Mouse (Mus musculus) midbrain, postnatal 0 days (tissue): ENCODE measurements at regions not wholly inside any gene's neighbourhood (a gene's known extent, or its start where the extent isn't known, plus 50 kb on each side); places are given as distances from the start of the nearest gene placed in this dataset.

Source experiments
- ATAC-seq: fragments of 200-750 bp; cut with Nextera tagmentation; 2 replicates; pipeline ENCODE4 v1.8.0; 2017; ENCODE audit warnings: moderate number of reproducible peaks, mild to moderate bottlenecking, moderate TSS enrichment, moderate library complexity; ENCODE audit not compliant: low FRiP score
- DNase-seq: peaks from one replicate; pipeline ENCODE4 v3.0.0-alpha.2; 2015; ENCODE audit warnings: low spot score
- H3K27ac ChIP-seq: fragments of 300-500 bp; sonication (generic); 2 replicates; pipeline ENCODE4 v1.5.1; 2014; ENCODE audit warnings: low read depth, mild to moderate bottlenecking, low read length, mixed read lengths
- H3K27me3 ChIP-seq: fragments of 300-500 bp; sonication (generic); 2 replicates; pipeline ENCODE4 v1.6.1; 2014; ENCODE audit warnings: low read length, control low read depth, mixed read lengths; ENCODE audit not compliant: insufficient read depth
- H3K36me3 ChIP-seq: fragments of 300-500 bp; sonication (generic); 2 replicates; pipeline ENCODE4 v1.6.1; 2014; ENCODE audit warnings: low read length, control low read depth, mixed read lengths; ENCODE audit not compliant: insufficient read depth
- H3K4me1 ChIP-seq: fragments of 300-500 bp; sonication (generic); 2 replicates; pipeline ENCODE4 v1.6.1; 2014; ENCODE audit warnings: mild to moderate bottlenecking, control low read depth, antibody characterized with exemption, low read length, mixed read lengths; ENCODE audit not compliant: insufficient read depth
- H3K4me2 ChIP-seq: fragments of 300-500 bp; sonication (generic); 2 replicates; pipeline ENCODE4 v1.6.1; 2014; ENCODE audit warnings: low read depth, mild to moderate bottlenecking, low read length, mixed read lengths; ENCODE audit not compliant: poor library complexity, severe bottlenecking
- H3K4me3 ChIP-seq: fragments of 300-500 bp; sonication (generic); 2 replicates; pipeline ENCODE4 v1.5.1; 2014; ENCODE audit warnings: low read depth, mild to moderate bottlenecking, low read length, moderate library complexity
- H3K9ac ChIP-seq: fragments of 300-500 bp; sonication (generic); replicated peaks from 2 replicates; pipeline ENCODE4 v1.6.1; 2014; ENCODE audit warnings: mild to moderate bottlenecking, low read length, moderate library complexity, mixed read lengths; ENCODE audit not compliant: poor library complexity, severe bottlenecking
- H3K9me3 ChIP-seq: fragments of 300-500 bp; sonication (generic); 2 replicates; pipeline ENCODE4 v1.6.1; 2016; ENCODE audit warnings: low read length, control low read depth
- CTCF ChIP-seq: IDR thresholded peaks from 2 replicates; pipeline ENCODE4 v1.5.1; 2016; ENCODE audit warnings: antibody characterized with exemption, mild to moderate bottlenecking
- whole genome bisulfite sequencing: fragments of 180-500 bp; shearing (Covaris S2); extraction: QIAGEN DNeasy Blood & Tissue Kit; methylation state at CpG from one replicate; pipeline ENCODE4 v1.1.7; 2014; 5-methylcytosine and 5-hydroxymethylcytosine counted together

DNA sequence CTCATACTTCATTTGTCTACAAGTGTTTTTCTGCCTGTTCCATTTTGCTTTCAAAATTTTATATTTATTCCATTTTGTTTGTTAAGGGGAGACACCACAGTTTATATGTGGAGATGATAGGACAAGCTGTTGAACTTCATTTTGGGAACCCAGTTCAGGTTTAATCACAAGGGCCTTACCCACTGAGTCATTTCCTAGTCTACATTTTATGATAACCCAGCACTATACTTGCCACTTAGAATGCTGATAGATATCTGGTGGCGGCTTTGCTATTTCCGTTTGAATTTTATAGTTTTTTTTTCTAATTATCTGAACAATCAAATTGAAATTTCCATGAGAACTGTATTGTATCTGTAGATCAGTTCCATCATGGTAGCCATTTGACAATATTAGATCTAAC, 869.5 kb upstream of the B3galt2 start:
- H3K4me3 ChIP-seq: no peak overlapping the region
- H3K27ac ChIP-seq: no peak overlapping the region
- no peak overlapping the region for H3K9ac ChIP-seq
- H3K4me1 ChIP-seq: no peaks in the 10 kb centered on the region
- H3K4me2 ChIP-seq: no peak overlapping the region
- 95% methylated on average over 2 of the region's 2 CpGs for WGBS
- H3K36me3 ChIP-seq: no peaks in the 10 kb centered on the region
- DNase-seq (no peak), ATAC-seq (no peak)
- H3K9me3 ChIP-seq: no peaks in the 10 kb centered on the region
- H3K27me3 ChIP-seq: no peaks in the 10 kb centered on the region
- TF ChIP-seq CTCF: no peak
